Mouse (Mus musculus): Measurements from ENCODE around the gene Cfd.

DNA sequence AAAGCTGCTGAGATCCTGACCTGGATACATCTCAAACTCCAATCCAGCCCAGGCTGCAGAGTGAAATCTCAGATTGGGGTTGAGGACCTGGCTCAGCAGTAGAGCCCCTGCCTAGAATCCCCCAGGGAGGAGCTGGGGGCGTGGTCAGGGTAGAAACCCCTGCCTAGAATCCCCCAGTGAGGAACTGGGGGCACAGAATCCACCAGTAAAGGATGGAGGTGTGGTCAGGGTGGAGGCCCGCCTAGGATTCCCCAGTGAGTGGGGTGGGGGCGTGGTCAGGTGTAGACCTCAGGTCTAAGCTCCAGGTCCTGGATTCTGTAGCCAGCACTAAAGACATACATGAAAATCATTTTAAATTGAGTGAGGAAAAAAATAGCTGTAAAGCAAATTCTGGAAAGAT is 17.8 kb upstream of the Cfd start:
- TF ChIP-seq CTCF (IDR thresholded peaks at IDR 0.05; ENCODE audit: low read depth, low read length) (no peak), POLR2A (IDR thresholded peaks at IDR 0.05; ENCODE audit: insufficient read depth, low read length) (no peak), EP300 (IDR thresholded peaks at IDR 0.05; ENCODE audit: insufficient read depth, low read depth, low read length) (no peak)
